Mouse (Mus musculus) ES-CJ7 (cell line): ENCODE data around the gene Paqr7.
A peak's percentile ranks its signal among the peaks of the same experiment; 100 is the strongest.

Experiments used
- DNase-seq: peaks from one replicate; pipeline ENCODE4 v3.0.0; 2011; ENCODE audit warnings: low read depth, low spot score

The Paqr7 gene

GRCm38 (mm10) chr4:134534124-134534886 is 37.8 kb downstream of the Paqr7 start:
- peak; percentile 49 for DNase-seq

- DNase-seq, result peak; percentile 97
These were observed 38.7 kb downstream of the Paqr7 start, which contains the start of gene Mtfr1l for GRCm38 (mm10) chr4:134534932-134535786. TSS of gene Mtfr1l (minus strand) at chr4:134535387.

- no peak for DNase-seq
These were observed 39.3 kb downstream of the Paqr7 start for GRCm38 (mm10) chr4:134535787-134536151.

- DNase-seq, result no peak
These were observed 42.6 kb downstream of the Paqr7 start for GRCm38 (mm10) chr4:134538997-134539580.

GRCm38 (mm10) chr4:134542726-134543125 is 46.2 kb downstream of the Paqr7 start:
- no peak for DNase-seq

GRCm38 (mm10) chr4:134543261-134543660 is 46.8 kb downstream of the Paqr7 start:
- DNase-seq, result peak; percentile 83

- no peak for DNase-seq
These were observed 50.6 kb downstream of the Paqr7 start for GRCm38 (mm10) chr4:134546814-134547705.

- DNase-seq, result no peak
These were observed 51.9 kb downstream of the Paqr7 start for GRCm38 (mm10) chr4:134548169-134548938.

- peak; percentile 50 for DNase-seq
These were observed 53.4 kb downstream of the Paqr7 start for GRCm38 (mm10) chr4:134549899-134550298.

- no peak for DNase-seq
These were observed 55.2 kb downstream of the Paqr7 start, which contains the start of gene Selenon for GRCm38 (mm10) chr4:134551494-134552316. TSS of gene Selenon (minus strand) at chr4:134552166.

- no peak for DNase-seq
These were observed 57.1 kb downstream of the Paqr7 start for GRCm38 (mm10) chr4:134553631-134554030.

GRCm38 (mm10) chr4:134555956-134556580 is 59.6 kb downstream of the Paqr7 start:
- DNase-seq, result peak; percentile 60

GRCm38 (mm10) chr4:134557626-134558249 is 61.2 kb downstream of the Paqr7 start:
- peak; percentile 40 for DNase-seq

- no peak for DNase-seq
These were observed 62.1 kb downstream of the Paqr7 start for GRCm38 (mm10) chr4:134558570-134559113.

- no peak for DNase-seq
These were observed 62.7 kb downstream of the Paqr7 start for GRCm38 (mm10) chr4:134559154-134559553.
